Mouse (Mus musculus): ENCODE results near the gene Gtf2h2. TPM values are rescaled to one million over a fixed set of nuclear protein-coding genes. Genes with fewer than 3 reads are reported as not detected.
"Not testable (repeated sequence)": the region's sequence is repeated elsewhere in the genome, so short reads cannot be mapped to it uniquely, and the experiment has no call there.

Gtf2h2 gene
- total RNA-seq, 2 experiments from 2014 or later = 21.1 to 25.1 TPM

DNA sequence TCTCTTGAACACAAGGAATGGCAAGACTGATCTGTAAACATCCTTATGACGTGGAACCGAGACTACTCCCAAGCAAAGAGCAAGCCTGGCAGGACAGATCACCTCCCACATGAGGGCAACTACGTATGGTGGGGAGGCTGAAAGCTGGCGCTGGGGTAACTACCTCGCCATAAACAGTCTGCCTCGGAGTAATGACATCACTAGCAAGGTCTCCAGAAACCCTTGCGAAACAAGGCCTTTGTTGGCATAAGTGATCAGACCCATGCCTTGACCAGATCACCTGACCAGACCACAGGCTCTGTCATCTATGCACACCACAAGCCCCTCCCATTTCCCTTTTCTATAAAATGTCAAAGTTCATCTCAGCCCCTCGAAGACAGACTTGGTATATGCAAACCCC is 934 bp upstream of the Gtf2h2 start:
- intact Hi-C loops (cut with DNase I) = no loop called here
- no peak for DNase-seq

GRCm38 (mm10) chr13:100491623-100492022 is 756 bp downstream of the Gtf2h2 start:
- intact Hi-C loops (cut with DNase I) = loop anchor here (1.0 kb wide), 2 partner anchors 125 to 173 kb away; partner anchors contain the start of gene Marveld2
- DNase-seq = no peak

GRCm38 (mm10) chr13:100490424-100490823 is 2.0 kb downstream of the Gtf2h2 start:
- intact Hi-C loops (cut with DNase I) = no loop called here

DNA sequence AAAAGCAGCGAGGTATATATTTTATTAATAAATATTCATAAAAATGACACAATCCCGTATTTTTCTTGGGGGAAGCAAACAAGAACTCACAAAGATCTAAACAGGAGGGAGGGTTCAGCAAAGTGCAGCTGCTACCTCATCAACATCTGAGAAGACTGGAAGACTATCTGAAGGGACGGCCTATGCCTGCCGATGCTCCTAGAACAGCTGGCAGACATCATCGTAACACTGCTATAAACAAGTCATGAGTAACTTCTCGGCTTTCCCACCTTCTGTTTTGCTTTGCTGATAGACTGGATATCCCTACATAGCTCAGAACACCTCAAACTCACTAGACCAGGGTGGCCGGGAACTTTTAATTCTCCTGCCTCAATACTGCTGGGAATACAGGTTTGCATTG is 8.8 kb downstream of the Gtf2h2 start:
- DNase-seq = no peak
- intact Hi-C loops (cut with DNase I) = no loop called here

More at GRCm38 (mm10) chr13:100490424-100490823, 2.0 kb downstream of the Gtf2h2 start:
- no peak for DNase-seq

DNA sequence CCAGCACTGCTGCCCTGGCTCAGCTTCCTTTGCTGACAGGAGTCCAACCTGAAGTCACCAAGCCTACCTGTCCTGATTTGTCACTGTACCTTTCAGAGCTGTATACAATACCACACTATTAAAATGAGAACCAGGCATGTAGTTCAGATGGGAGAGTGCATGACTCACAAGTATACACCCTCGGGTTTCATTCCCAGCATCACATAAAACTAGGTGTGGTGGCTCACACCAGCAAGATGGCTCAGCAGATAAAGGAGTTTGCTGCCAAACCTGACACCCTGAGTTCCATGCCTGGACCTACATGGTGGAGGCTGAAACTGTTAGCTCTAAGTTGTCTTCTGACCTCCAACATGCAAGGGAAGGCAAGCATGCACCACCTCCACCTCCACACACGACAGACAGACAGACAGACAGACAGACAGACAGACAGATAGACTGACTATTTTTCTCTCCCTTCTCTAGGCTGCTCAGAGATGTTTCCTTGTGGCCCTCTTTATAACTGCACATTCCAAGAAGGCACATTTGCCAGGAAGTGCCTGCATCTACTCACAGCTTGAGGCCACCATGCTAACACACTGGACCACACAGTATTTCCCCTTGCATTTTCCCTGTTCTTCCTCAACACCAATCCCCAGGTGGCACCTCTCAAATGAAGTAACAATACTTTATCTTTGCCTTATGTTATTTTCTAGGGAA is 28.7 kb downstream of the Gtf2h2 start:
- no peak for DNase-seq
- intact Hi-C loops (cut with DNase I) = no loop called here

GRCm38 (mm10) chr13:100461336-100461735 is 31.0 kb downstream of the Gtf2h2 start:
- intact Hi-C loops (cut with DNase I) = no loop called here
- no peak for DNase-seq

- DNase-seq; intact Hi-C loops (cut with DNase I): not testable (repeated sequence)
Observed at GRCm38 (mm10) chr13:100452415-100453127, 39.8 kb downstream of the Gtf2h2 start, which contains the start of gene Naip1. TSS of gene Naip1 (minus strand) at chr13:100452869.

DNA sequence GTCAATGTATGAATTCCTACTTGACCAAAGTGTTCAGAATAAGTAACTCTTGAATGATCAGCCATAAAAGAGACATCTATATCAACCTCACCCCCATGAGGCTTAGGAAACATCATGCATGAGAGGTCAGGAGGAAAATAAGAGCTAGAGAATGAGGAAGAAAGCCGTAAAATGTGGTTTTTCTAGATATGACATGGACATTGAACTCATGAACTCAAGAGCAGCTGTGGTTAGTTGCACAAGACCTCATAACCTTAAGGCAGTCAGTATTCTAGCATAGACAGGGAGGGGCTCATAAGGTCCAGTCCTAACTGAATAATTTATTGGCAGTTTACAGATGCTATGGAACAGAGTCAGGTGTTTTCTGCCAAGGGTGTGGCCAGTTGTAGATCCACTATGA is 42.9 kb downstream of the Gtf2h2 start:
- intact Hi-C loops (cut with DNase I) = no loop called here
- DNase-seq = no peak

DNA sequence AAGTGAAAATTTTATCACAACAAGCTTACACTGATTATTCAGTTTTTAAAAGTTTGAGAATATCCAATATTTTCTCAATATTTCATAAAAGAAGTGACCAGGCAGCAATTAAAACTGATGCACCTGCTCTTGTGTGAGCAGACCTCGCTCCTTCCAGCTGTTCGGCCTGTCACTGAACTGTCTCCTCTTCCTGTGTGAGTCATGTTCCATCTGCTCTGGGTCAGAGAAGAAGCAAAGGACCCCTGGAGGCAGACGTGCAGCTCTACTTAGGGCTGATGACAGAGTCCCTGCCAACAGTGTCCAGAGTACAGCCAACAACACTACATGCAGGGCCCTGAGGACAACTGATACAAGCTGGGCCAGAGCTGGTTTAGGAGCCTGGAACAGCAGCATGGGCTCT is 52.3 kb downstream of the Gtf2h2 start:
- intact Hi-C loops (cut with DNase I) = no loop called here
- no peak for DNase-seq

GRCm38 (mm10) chr13:100438701-100439100 is 53.7 kb downstream of the Gtf2h2 start:
- intact Hi-C loops (cut with DNase I) = no loop called here
- DNase-seq = no peak

- no peak for DNase-seq
- intact Hi-C loops (cut with DNase I) = no loop called here
Observed at GRCm38 (mm10) chr13:100437322-100437825, 55.0 kb downstream of the Gtf2h2 start.

DNA sequence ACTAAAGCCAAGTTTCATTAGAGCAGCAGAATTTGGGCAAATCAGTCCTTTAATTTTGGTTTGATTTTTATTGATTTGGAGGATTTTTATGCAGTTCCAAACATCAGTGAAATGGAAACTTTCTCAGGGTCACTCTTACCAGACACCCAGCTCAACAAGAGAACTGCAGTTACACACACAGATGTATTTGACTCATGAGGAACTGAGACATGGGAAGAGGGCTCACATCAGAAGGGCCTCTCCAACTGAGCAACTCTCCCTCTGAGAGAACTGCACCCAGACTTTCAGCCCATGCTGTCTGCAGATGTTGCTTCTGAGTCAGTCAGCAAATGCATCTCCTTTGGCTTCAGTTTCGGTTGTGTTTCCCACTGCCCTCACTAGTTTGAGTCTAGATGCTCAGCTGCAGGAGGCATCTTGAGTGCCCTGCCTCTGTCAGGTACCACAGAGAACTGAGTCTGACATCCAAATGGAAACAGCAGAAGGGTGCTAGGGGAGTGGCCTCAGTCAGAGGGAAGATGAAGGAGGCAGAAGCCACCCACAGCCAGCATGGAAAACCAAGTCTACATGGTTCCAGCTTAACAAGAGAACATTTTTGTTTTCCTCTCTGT is 55.7 kb downstream of the Gtf2h2 start:
- DNase-seq; intact Hi-C loops (cut with DNase I): not testable (repeated sequence)

- intact Hi-C loops (cut with DNase I); DNase-seq: not testable (repeated sequence)
Observed at GRCm38 (mm10) chr13:100419958-100420357, 72.4 kb downstream of the Gtf2h2 start.

DNA sequence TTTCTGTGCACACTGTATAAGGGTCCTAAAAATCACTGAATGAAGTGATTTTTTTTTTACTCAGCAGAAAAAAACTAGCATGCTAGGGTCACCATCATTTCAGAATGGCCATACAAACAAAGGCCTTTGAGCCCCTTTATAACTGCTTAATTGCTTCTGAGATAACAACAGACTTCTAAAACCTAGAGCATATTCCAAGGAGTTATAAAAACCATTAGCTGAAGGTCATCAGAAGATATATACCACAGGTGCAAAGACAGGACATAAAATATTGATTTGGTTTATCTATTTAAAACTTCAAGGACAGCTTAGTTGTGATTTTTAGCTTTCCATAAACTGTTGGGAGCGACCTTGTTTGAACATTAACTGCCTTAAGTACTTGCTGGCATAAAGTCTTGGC is 78.0 kb downstream of the Gtf2h2 start:
- no peak for DNase-seq
- intact Hi-C loops (cut with DNase I) = no loop called here

Other genes with a start within 250 kb of the Gtf2h2 start
- gene Naip5, start 246.3 kb downstream of the Gtf2h2 start, total RNA-seq (2021) = under 1 TPM; 0.32 to 0.33 TPM
- under 1 TPM; 0.20 to 0.22 TPM for gene Naip6, start 174.9 kb downstream of the Gtf2h2 start, total RNA-seq (2021)
- under 1 TPM; 0.07 to 0.15 TPM for gene Naip1, start 39.7 kb downstream of the Gtf2h2 start, total RNA-seq (2021)
- 1 to 10 TPM in 1 of 2 experiments, under 1 TPM in 1; 0.51 to 1.1 TPM for gene Ocln, start 60.1 kb upstream of the Gtf2h2 start, total RNA-seq (2021)
- under 1 TPM; 0.29 to 0.50 TPM for gene Marveld2, start 124.4 kb upstream of the Gtf2h2 start, total RNA-seq (2021)
- 10 to 100 TPM; 56.0 to 63.2 TPM for gene Ak6, start 158.4 kb upstream of the Gtf2h2 start, total RNA-seq (2021)
- gene Rad17, start 158.5 kb upstream of the Gtf2h2 start, total RNA-seq (2021) = 10 to 100 TPM; 16.0 to 17.3 TPM
- gene Taf9, start 159.0 kb upstream of the Gtf2h2 start, total RNA-seq (2021) = 10 to 100 TPM in 1 of 2 experiments, 1 to 10 TPM in 1; 8.9 to 11.4 TPM
- gene Ccdc125, start 177.1 kb upstream of the Gtf2h2 start, total RNA-seq (2021) = under 1 TPM; 0.66 to 0.96 TPM
- gene Cdk7, start 238.4 kb upstream of the Gtf2h2 start, total RNA-seq (2021) = 10 to 100 TPM; 24.1 to 24.9 TPM